Mouse (Mus musculus) E14TG2a.4 (cell line): ENCODE results near the gene Lipm.

ENCODE experiments used
- CTCF ChIP-seq: conservative IDR thresholded peaks from 2 replicates; pipeline ENCODE4 v1.5.1; 2014; ENCODE audit warnings: low read length
- NANOG ChIP-seq: IDR thresholded peaks from 2 replicates; pipeline ENCODE4 v1.6.1; 2014; ENCODE audit warnings: borderline replicate concordance, low read length, mixed read lengths

- TF ChIP-seq CTCF (no peak), NANOG (no peak)
Measured at GRCm38 (mm10) chr19:34096228-34096627, 4.5 kb upstream of the Lipm start.
